Mouse (Mus musculus) cortical plate, adult 2 months (tissue): ENCODE measurements around the gene Sirt2.

Experiments used
- CTCF ChIP-seq: fragments of 200-500 bp; IDR thresholded peaks from 2 replicates; pipeline ENCODE4 v1.5.1; 2011; ENCODE audit warnings: mild to moderate bottlenecking, control low read depth, low read length; ENCODE audit not compliant: insufficient read depth; ENCODE audit errors: extremely low read depth
- POLR2A ChIP-seq: fragments of 200-500 bp; IDR thresholded peaks from 2 replicates; pipeline ENCODE4 v1.6.1; 2011; ENCODE audit warnings: mild to moderate bottlenecking, low read length, control low read depth; ENCODE audit not compliant: insufficient read depth; ENCODE audit errors: extremely low read depth

GRCm38 (mm10) chr7:28801901-28802670, 35.6 kb downstream of the Sirt2 start:
- TF ChIP-seq POLR2A (no peak), CTCF (no peak)
